Mouse (Mus musculus) lung, postnatal 0 days (tissue): ENCODE data around the gene Nfat5. TPM values are rescaled to one million over a fixed set of nuclear protein-coding genes. Genes with fewer than 3 reads are reported as not detected.
A peak's percentile ranks its signal among the peaks of the same experiment; 100 is the strongest.

Experiments used
- ATAC-seq: fragments of 200-750 bp; cut with Nextera tagmentation; 2 replicates; pipeline ENCODE4 v1.8.0; 2017; ENCODE audit warnings: moderate library complexity
- DNase-seq: peaks from one replicate; pipeline ENCODE4 v3.0.0-alpha.2; 2016; ENCODE audit warnings: low spot score
- H3K27ac ChIP-seq: fragments of 300-500 bp; sonication (generic); 2 replicates; pipeline ENCODE4 v1.5.1; 2014; ENCODE audit warnings: antibody characterized with exemption, mild to moderate bottlenecking, low read length, mixed read lengths
- H3K27me3 ChIP-seq: fragments of 300-500 bp; sonication (generic); replicated peaks from 2 replicates; pipeline ENCODE4 v1.6.1; 2014; ENCODE audit warnings: low read length, mixed read lengths; ENCODE audit not compliant: insufficient read depth
- H3K36me3 ChIP-seq: fragments of 300-500 bp; sonication (generic); 2 replicates; pipeline ENCODE4 v1.6.1; 2014; ENCODE audit warnings: low read length, mixed read lengths; ENCODE audit not compliant: insufficient read depth
- H3K4me1 ChIP-seq: fragments of 300-500 bp; sonication (generic); 2 replicates; pipeline ENCODE4 v1.6.1; 2014; ENCODE audit warnings: antibody characterized with exemption, low read depth, low read length, mixed read lengths; ENCODE audit not compliant: insufficient read depth
- H3K4me2 ChIP-seq: fragments of 300-500 bp; sonication (generic); replicated peaks from 2 replicates; pipeline ENCODE4 v1.6.1; 2014; ENCODE audit warnings: low read depth, mild to moderate bottlenecking, low read length, moderate library complexity, mixed read lengths
- H3K4me3 ChIP-seq: fragments of 300-500 bp; sonication (generic); 2 replicates; pipeline ENCODE4 v1.5.1; 2014; ENCODE audit warnings: low read depth, low read length
- H3K9ac ChIP-seq: fragments of 300-500 bp; sonication (generic); replicated peaks from 2 replicates; pipeline ENCODE4 v1.6.1; 2014; ENCODE audit warnings: low read depth, mild to moderate bottlenecking
- H3K9me3 ChIP-seq: fragments of 300-500 bp; sonication (generic); 2 replicates; pipeline ENCODE4 v1.6.1; 2016; ENCODE audit warnings: low read length, mixed read lengths
- CTCF ChIP-seq: IDR thresholded peaks from 2 replicates; pipeline ENCODE4 v1.5.1; 2016; ENCODE audit warnings: antibody characterized with exemption, mild to moderate bottlenecking
- EP300 ChIP-seq: IDR thresholded peaks from 2 replicates; pipeline ENCODE4 v1.6.1; 2016; ENCODE audit warnings: antibody characterized with exemption, mild to moderate bottlenecking, control low read depth
- WGBS: fragments of 180-500 bp; shearing (Covaris S2); extraction: QIAGEN DNeasy Blood & Tissue Kit; methylation state at CpG from one replicate; pipeline ENCODE4 v1.1.7; 2014; 5-methylcytosine and 5-hydroxymethylcytosine counted together
- polyA plus RNA-seq: library from polyadenylated mRNA; unstranded; fragments of >200 nt; fragmentation: Nextera tagmentation; extraction: Ambion mirVana; gene quantifications from 2 replicates; pipeline ENCODE4 v1.2.1, GENCODE M21; 2015

The Nfat5 gene
- polyA plus RNA-seq, 1 experiment from 2014 or later, result 8.8 TPM

GRCm38 (mm10) chr8:107381666-107382065 lies 88.4 kb downstream of the Nfat5 start:
- Histone ChIP-seq H3K4me2 (no peak overlapping the region), H3K9ac (no peak overlapping the region), H3K4me1 (no peaks in the 10 kb centered on the region), H3K36me3 (0 out of 2 replicates have a peak, but pooled peaks cover 4% of the 10 kb centered on the region), H3K27ac (no peak overlapping the region), H3K4me3 (no peak overlapping the region), H3K9me3 (no peaks in the 10 kb centered on the region), H3K27me3 (no peaks in the 10 kb centered on the region)
- TF ChIP-seq EP300, result no peak
- TF ChIP-seq CTCF, result no peak
- WGBS, result 90% methylated on average over 4 of the region's 4 CpGs
- ATAC-seq (no peak), DNase-seq (no peak)

GRCm38 (mm10) chr8:107382898-107383297 lies 89.6 kb downstream of the Nfat5 start:
- H3K36me3 ChIP-seq, result no peaks in the 10 kb centered on the region
- no peak overlapping the region for H3K4me3 ChIP-seq
- no peak overlapping the region for H3K4me2 ChIP-seq
- ATAC-seq (no peak), DNase-seq (no peak)
- no peaks in the 10 kb centered on the region for H3K27me3 ChIP-seq
- H3K4me1 ChIP-seq, result no peaks in the 10 kb centered on the region
- no peak overlapping the region for H3K9ac ChIP-seq
- TF ChIP-seq CTCF, result no peak
- TF ChIP-seq EP300, result no peak
- H3K9me3 ChIP-seq, result no peaks in the 10 kb centered on the region
- H3K27ac ChIP-seq, result no peak overlapping the region
- WGBS, result 62% methylated on average over 4 of the region's 4 CpGs

GRCm38 (mm10) chr8:107384651-107385050 lies 91.4 kb downstream of the Nfat5 start:
- Histone ChIP-seq H3K9me3 (no peaks in the 10 kb centered on the region), H3K9ac (no peak overlapping the region), H3K4me1 (no peaks in the 10 kb centered on the region), H3K36me3 (no peaks in the 10 kb centered on the region), H3K27ac (no peak overlapping the region), H3K4me3 (no peak overlapping the region), H3K27me3 (no peaks in the 10 kb centered on the region), H3K4me2 (no peak overlapping the region)
- 35% methylated on average over 5 of the region's 5 CpGs for WGBS
- TF ChIP-seq CTCF (no peak), EP300 (no peak)
- DNase-seq (no peak), ATAC-seq (no peak)

GRCm38 (mm10) chr8:107385063-107385462 lies 91.8 kb downstream of the Nfat5 start:
- Histone ChIP-seq H3K9ac (no peak overlapping the region), H3K4me3 (no peak overlapping the region), H3K4me1 (0 out of 2 replicates have a peak, but pooled peaks cover 4% of the 10 kb centered on the region), H3K9me3 (no peaks in the 10 kb centered on the region), H3K27ac (no peak overlapping the region), H3K4me2 (no peak overlapping the region), H3K27me3 (no peaks in the 10 kb centered on the region), H3K36me3 (no peaks in the 10 kb centered on the region)
- no peak for ATAC-seq
- 86% methylated on average over 2 of the region's 2 CpGs for WGBS
- TF ChIP-seq CTCF (no peak), EP300 (no peak)
- DNase-seq, result no peak

- TF ChIP-seq EP300 (0 out of 2 replicates have a peak, but pooled peaks have one; percentile 18), CTCF (no peak)
- Histone ChIP-seq H3K4me3 (no peak overlapping the region), H3K4me2 (no peak overlapping the region), H3K27me3 (no peaks in the 10 kb centered on the region), H3K9ac (no peak overlapping the region), H3K36me3 (no peaks in the 10 kb centered on the region), H3K4me1 (0 out of 2 replicates have a peak, but pooled peaks cover 4% of the 10 kb centered on the region), H3K27ac (no peak overlapping the region), H3K9me3 (no peaks in the 10 kb centered on the region)
- ATAC-seq (0 out of 2 replicates have a peak, but pooled peaks have one; percentile 26), DNase-seq (peak; percentile 26)
- 30% methylated on average over 5 of the region's 5 CpGs for WGBS
These were observed 92.9 kb downstream of the Nfat5 start for GRCm38 (mm10) chr8:107386171-107386570.

GRCm38 (mm10) chr8:107386642-107387041 lies 93.4 kb downstream of the Nfat5 start:
- Histone ChIP-seq H3K4me2 (no peak overlapping the region), H3K4me1 (0 out of 2 replicates have a peak, but pooled peaks cover 4% of the 10 kb centered on the region), H3K9ac (no peak overlapping the region), H3K27ac (no peak overlapping the region), H3K9me3 (no peaks in the 10 kb centered on the region), H3K27me3 (no peaks in the 10 kb centered on the region), H3K36me3 (no peaks in the 10 kb centered on the region), H3K4me3 (no peak overlapping the region)
- no peak for TF ChIP-seq EP300
- TF ChIP-seq CTCF, result peak; percentile 78
- ATAC-seq, result peak; percentile 26
- WGBS, result 14% methylated on average over 3 of the region's 3 CpGs
- DNase-seq, result peak; percentile 74

GRCm38 (mm10) chr8:107387861-107388260 lies 94.6 kb downstream of the Nfat5 start:
- DNase-seq, result peak; percentile 55
- TF ChIP-seq EP300 (no peak), CTCF (peak; percentile 42)
- Histone ChIP-seq H3K4me2 (no peak overlapping the region), H3K4me3 (no peak overlapping the region), H3K9ac (no peak overlapping the region), H3K4me1 (0 out of 2 replicates have a peak, but pooled peaks cover 4% of the 10 kb centered on the region), H3K36me3 (no peaks in the 10 kb centered on the region), H3K27me3 (no peaks in the 10 kb centered on the region), H3K9me3 (no peaks in the 10 kb centered on the region), H3K27ac (no peak overlapping the region)
- no peak for ATAC-seq
- 54% methylated on average over 5 of the region's 5 CpGs for WGBS
